8 mouse cellular contexts compared by ENCODE assay signal in the genomic region with DNA sequence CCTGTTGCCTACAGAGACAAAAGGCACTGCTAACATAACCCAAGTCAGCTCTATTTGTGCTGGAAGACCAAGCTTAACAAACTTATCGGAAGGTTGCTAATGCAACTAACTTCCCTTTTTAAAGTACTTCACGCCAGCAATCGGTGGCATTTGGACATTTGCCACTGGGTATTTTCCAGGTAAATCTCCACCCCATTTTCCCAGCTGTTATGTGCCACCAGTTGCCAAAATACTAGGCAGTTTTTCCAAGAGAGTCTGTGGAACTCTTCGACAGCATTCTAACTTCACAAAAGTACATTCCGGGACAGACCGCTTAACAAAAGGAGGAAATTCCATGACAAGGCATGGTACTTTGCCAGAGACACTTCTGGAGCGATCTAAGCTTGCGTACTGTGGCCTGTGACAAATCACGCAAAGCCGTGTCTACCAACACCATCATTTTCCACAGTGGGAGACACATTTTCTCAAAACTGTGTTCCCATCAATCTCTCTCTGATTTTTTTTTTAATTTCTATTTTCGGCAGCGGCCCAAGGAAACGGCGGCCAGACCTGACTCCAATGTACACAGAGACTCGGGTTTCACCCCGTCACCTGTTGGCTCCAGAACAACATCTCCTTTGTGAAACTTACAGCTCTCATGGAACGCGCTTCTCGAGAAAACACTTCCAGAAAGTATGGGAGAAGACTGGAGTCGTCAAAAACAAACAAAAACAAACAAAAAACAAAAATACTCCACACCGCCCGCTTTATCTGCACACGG.
DNase-seq lines count a peak whose midpoint lies in the region; ATAC-seq and TF ChIP-seq lines count a peak whose summit lies in the region.

No protein-coding gene starts in this region.

- no peak for ATAC-seq in forebrain, postnatal 0 days
- 0 out of 2 replicates have a peak, but pooled peaks have one; percentile 12 for ATAC-seq in intestine, embryonic 15.5 days
- no peak for ATAC-seq in liver, postnatal 0 days
- no peak for ATAC-seq in neural tube, embryonic 14.5 days (ENCODE audit: low read depth)

- peaks cover 8% of the 10 kb centered on the region; the same call in 1 of the 2 replicates for H3K4me1 ChIP-seq in forebrain, postnatal 0 days (ENCODE audit: insufficient read depth)
- peaks cover 45% of the 10 kb centered on the region for H3K4me1 ChIP-seq in intestine, embryonic 15.5 days (replicated peaks)
- H3K4me1 ChIP-seq in liver, postnatal 0 days (ENCODE audit: insufficient read depth), result peaks cover 23% of the 10 kb centered on the region
- H3K4me1 ChIP-seq in neural tube, embryonic 14.5 days (ENCODE audit: control insufficient read depth, insufficient read depth, low read length), result peaks cover 19% of the 10 kb centered on the region

- peak; percentile 10 for DNase-seq in thymus, postnatal 25 days
- DNase-seq in thymus, postnatal 10 days (ENCODE audit: low spot score in 2 of 2), result no peak
- DNase-seq in forebrain, postnatal 0 days, result no peak
- DNase-seq in liver, postnatal 0 days, result no peak
- DNase-seq in frontal cortex, postnatal 36 days (ENCODE audit: low spot score in 2 of 2), result no peak
- no peak for DNase-seq in frontal cortex, postnatal 10 days (ENCODE audit: low spot score in 2 of 2)

- peaks cover 12% of the 10 kb centered on the region; the same call in 1 of the 2 replicates for H3K27me3 ChIP-seq in forebrain, postnatal 0 days (ENCODE audit: insufficient read depth, low read length)
- no peaks in the 10 kb centered on the region for H3K27me3 ChIP-seq in intestine, embryonic 15.5 days (replicated peaks)
- peaks cover 15% of the 10 kb centered on the region for H3K27me3 ChIP-seq in liver, postnatal 0 days (ENCODE audit: insufficient read depth, low read length)
- H3K27me3 ChIP-seq in neural tube, embryonic 14.5 days (ENCODE audit: control insufficient read depth, insufficient read depth, low read length), result peaks cover 3% of the 10 kb centered on the region; the same call in 1 of the 2 replicates

- no peak for TF ChIP-seq EP300 in liver, postnatal 0 days (IDR thresholded peaks at IDR 0.05; ENCODE audit: low read depth)

- WGBS in forebrain, postnatal 0 days, result 4% methylated on average over 23 of the region's 23 CpGs
- WGBS in intestine, embryonic 15.5 days, result 5% methylated on average over 23 of the region's 23 CpGs
- 2% methylated on average over 23 of the region's 23 CpGs for WGBS in liver, postnatal 0 days (ENCODE audit: insufficient replicate concordance)
- 3% methylated on average over 23 of the region's 23 CpGs for WGBS in neural tube, embryonic 14.5 days

- H3K4me3 ChIP-seq in forebrain, postnatal 0 days (ENCODE audit: low read depth, low read length), result peak overlapping the region; percentile 67
- H3K4me3 ChIP-seq in intestine, embryonic 15.5 days (replicated peaks), result peak overlapping the region; percentile 84
- H3K4me3 ChIP-seq in liver, postnatal 0 days (ENCODE audit: low read depth, low read length), result peak overlapping the region; percentile 70
- H3K4me3 ChIP-seq in neural tube, embryonic 14.5 days (ENCODE audit: low read depth, low read length), result peak overlapping the region; percentile 72

- H3K27ac ChIP-seq in forebrain, postnatal 0 days (ENCODE audit: low read depth, low read length), result 0 out of 2 replicates have a peak overlapping the region, but pooled peaks have one; percentile 15
- peak overlapping the region; percentile 89 for H3K27ac ChIP-seq in intestine, embryonic 15.5 days
- peak overlapping the region; percentile 75 for H3K27ac ChIP-seq in liver, postnatal 0 days (ENCODE audit: low read depth)
- H3K27ac ChIP-seq in neural tube, embryonic 14.5 days (ENCODE audit: low read depth, low read length), result no peak overlapping the region

- no peak for TF ChIP-seq CTCF in forebrain, postnatal 0 days (IDR thresholded peaks at IDR 0.05; ENCODE audit: low read depth)
- TF ChIP-seq CTCF in liver, postnatal 0 days (IDR thresholded peaks at IDR 0.05; ENCODE audit: low read depth), result no peak

- H3K36me3 ChIP-seq in forebrain, postnatal 0 days (ENCODE audit: insufficient read depth), result no peaks in the 10 kb centered on the region
- no peaks in the 10 kb centered on the region for H3K36me3 ChIP-seq in intestine, embryonic 15.5 days
- no peaks in the 10 kb centered on the region for H3K36me3 ChIP-seq in liver, postnatal 0 days (replicated peaks; ENCODE audit: insufficient read depth, low read length)
- no peaks in the 10 kb centered on the region for H3K36me3 ChIP-seq in neural tube, embryonic 14.5 days (ENCODE audit: control insufficient read depth, insufficient read depth, low read length)

- peak overlapping the region; percentile 58 for H3K9ac ChIP-seq in forebrain, postnatal 0 days
- peak overlapping the region; percentile 79 for H3K9ac ChIP-seq in intestine, embryonic 15.5 days
- peak overlapping the region; percentile 52 for H3K9ac ChIP-seq in liver, postnatal 0 days (replicated peaks)
- peak overlapping the region; percentile 67 for H3K9ac ChIP-seq in neural tube, embryonic 14.5 days (replicated peaks; ENCODE audit: low read depth, low read length)

- no peaks in the 10 kb centered on the region for H3K9me3 ChIP-seq in forebrain, postnatal 0 days (ENCODE audit: low read length)
- no peaks in the 10 kb centered on the region for H3K9me3 ChIP-seq in intestine, embryonic 15.5 days
- H3K9me3 ChIP-seq in liver, postnatal 0 days (ENCODE audit: low read length), result no peaks in the 10 kb centered on the region
- no peaks in the 10 kb centered on the region for H3K9me3 ChIP-seq in neural tube, embryonic 14.5 days (ENCODE audit: control insufficient read depth, low read length)

- peak overlapping the region; percentile 98 for H3K4me2 ChIP-seq in forebrain, postnatal 0 days (ENCODE audit: low read depth)
- H3K4me2 ChIP-seq in intestine, embryonic 15.5 days (replicated peaks), result peak overlapping the region; percentile 92
- H3K4me2 ChIP-seq in liver, postnatal 0 days (ENCODE audit: low read depth, low read length), result peak overlapping the region; percentile 86
- peak overlapping the region; percentile 95 for H3K4me2 ChIP-seq in neural tube, embryonic 14.5 days (ENCODE audit: low read depth, low read length)
